Mouse (Mus musculus): ENCODE results near the gene Phlda1. TPM values are rescaled to one million over a fixed set of nuclear protein-coding genes. Genes with fewer than 3 reads are reported as not detected.

Gene Phlda1
- 23.9 and 24.8 TPM in 2 replicates for polyA plus RNA-seq (2015; fragmentation: Nextera tagmentation; extraction: Ambion mirVana)

- no peaks in the 10 kb centered on the region for H3K9me3 ChIP-seq
- ATAC-seq (ENCODE audit: extremely low read depth, insufficient number of reproducible peaks, low FRiP score, low TSS enrichment): peak; percentile 93
- peak within 1 kb of the TSS; percentile 94 for H3K4me3 ChIP-seq
- H3K9ac ChIP-seq: peak within 1 kb of the TSS; percentile 94
- H3K36me3 ChIP-seq: no peaks in the 10 kb centered on the region
- H3K4me1 ChIP-seq: peaks cover 62% of the 10 kb centered on the region
- peak within 1 kb of the TSS; percentile 97 for H3K27ac ChIP-seq (replicated peaks)
- H3K4me2 ChIP-seq: peak within 1 kb of the TSS; percentile 86
- under 1% methylated on average over 86 of the region's 94 CpGs for WGBS
- no peaks in the 10 kb centered on the region for H3K27me3 ChIP-seq (replicated peaks)
These were observed at the start of gene Phlda1 for GRCm38 (mm10) chr10:111506101-111506925. Phlda1 (plus strand) TSS chr10:111506286.

- no peaks in the 10 kb centered on the region for H3K36me3 ChIP-seq
- 0 out of 2 replicates have a peak, but pooled peaks cover 4% of the 10 kb centered on the region for H3K4me1 ChIP-seq
- H3K4me2 ChIP-seq: no peak overlapping the region
- H3K27ac ChIP-seq (replicated peaks): no peak overlapping the region
- no peaks in the 10 kb centered on the region for H3K9me3 ChIP-seq
- no peaks in the 10 kb centered on the region for H3K27me3 ChIP-seq (replicated peaks)
- no peak overlapping the region for H3K4me3 ChIP-seq
- WGBS: 73% methylated on average over 7 of the region's 7 CpGs
- ATAC-seq (ENCODE audit: extremely low read depth, insufficient number of reproducible peaks, low FRiP score, low TSS enrichment): no peak
- no peak overlapping the region for H3K9ac ChIP-seq
These were observed 48.0 kb upstream of the Phlda1 start for GRCm38 (mm10) chr10:111458088-111458487.

GRCm38 (mm10) chr10:111459040-111459439, 47.0 kb upstream of the Phlda1 start:
- Histone ChIP-seq H3K36me3 (no peaks in the 10 kb centered on the region), H3K4me1 (0 out of 2 replicates have a peak, but pooled peaks cover 4% of the 10 kb centered on the region), H3K9ac (no peak overlapping the region), H3K4me2 (no peak overlapping the region), H3K9me3 (no peaks in the 10 kb centered on the region), H3K4me3 (no peak overlapping the region), H3K27ac (replicated peaks) (no peak overlapping the region), H3K27me3 (replicated peaks) (no peaks in the 10 kb centered on the region)
- 76% methylated on average over 9 of the region's 9 CpGs for WGBS
- ATAC-seq (ENCODE audit: extremely low read depth, insufficient number of reproducible peaks, low FRiP score, low TSS enrichment): no peak

- ATAC-seq (ENCODE audit: extremely low read depth, insufficient number of reproducible peaks, low FRiP score, low TSS enrichment): no peak
- WGBS: 84% methylated on average over 3 of the region's 3 CpGs
- H3K27ac ChIP-seq (replicated peaks): no peak overlapping the region
- H3K4me2 ChIP-seq: no peak overlapping the region
- 0 out of 2 replicates have a peak, but pooled peaks cover 4% of the 10 kb centered on the region for H3K4me1 ChIP-seq
- no peak overlapping the region for H3K9ac ChIP-seq
- H3K9me3 ChIP-seq: no peaks in the 10 kb centered on the region
- no peaks in the 10 kb centered on the region for H3K36me3 ChIP-seq
- H3K4me3 ChIP-seq: no peak overlapping the region
- no peaks in the 10 kb centered on the region for H3K27me3 ChIP-seq (replicated peaks)
These were observed 46.2 kb upstream of the Phlda1 start for GRCm38 (mm10) chr10:111459874-111460273.

GRCm38 (mm10) chr10:111460381-111460780, 45.7 kb upstream of the Phlda1 start:
- H3K4me2 ChIP-seq: no peak overlapping the region
- no peak for ATAC-seq (ENCODE audit: extremely low read depth, insufficient number of reproducible peaks, low FRiP score, low TSS enrichment)
- 42% methylated on average over 4 of the region's 4 CpGs for WGBS
- no peaks in the 10 kb centered on the region for H3K27me3 ChIP-seq (replicated peaks)
- no peaks in the 10 kb centered on the region for H3K9me3 ChIP-seq
- 0 out of 2 replicates have a peak, but pooled peaks cover 4% of the 10 kb centered on the region for H3K4me1 ChIP-seq
- no peak overlapping the region for H3K9ac ChIP-seq
- H3K4me3 ChIP-seq: no peak overlapping the region
- no peaks in the 10 kb centered on the region for H3K36me3 ChIP-seq
- H3K27ac ChIP-seq (replicated peaks): no peak overlapping the region

GRCm38 (mm10) chr10:111464833-111465232, 41.3 kb upstream of the Phlda1 start:
- no peak overlapping the region for H3K4me2 ChIP-seq
- H3K27me3 ChIP-seq (replicated peaks): no peaks in the 10 kb centered on the region
- no peak overlapping the region for H3K4me3 ChIP-seq
- H3K4me1 ChIP-seq: no peaks in the 10 kb centered on the region
- no peak overlapping the region for H3K9ac ChIP-seq
- H3K9me3 ChIP-seq: no peaks in the 10 kb centered on the region
- ATAC-seq (ENCODE audit: extremely low read depth, insufficient number of reproducible peaks, low FRiP score, low TSS enrichment): no peak
- H3K27ac ChIP-seq (replicated peaks): no peak overlapping the region
- no peaks in the 10 kb centered on the region for H3K36me3 ChIP-seq
- 77% methylated on average over 1 of the region's 1 CpGs for WGBS

- WGBS: 41% methylated on average over 2 of the region's 2 CpGs
- H3K27ac ChIP-seq (replicated peaks): no peak overlapping the region
- no peaks in the 10 kb centered on the region for H3K36me3 ChIP-seq
- no peak overlapping the region for H3K9ac ChIP-seq
- H3K4me1 ChIP-seq: no peaks in the 10 kb centered on the region
- ATAC-seq (ENCODE audit: extremely low read depth, insufficient number of reproducible peaks, low FRiP score, low TSS enrichment): no peak
- no peak overlapping the region for H3K4me2 ChIP-seq
- H3K9me3 ChIP-seq: no peaks in the 10 kb centered on the region
- H3K4me3 ChIP-seq: no peak overlapping the region
- H3K27me3 ChIP-seq (replicated peaks): no peaks in the 10 kb centered on the region
These were observed 40.7 kb upstream of the Phlda1 start for GRCm38 (mm10) chr10:111465409-111465808.

GRCm38 (mm10) chr10:111471166-111471565, 34.9 kb upstream of the Phlda1 start:
- Histone ChIP-seq H3K4me2 (no peak overlapping the region), H3K27me3 (replicated peaks) (no peaks in the 10 kb centered on the region), H3K4me1 (peaks cover 26% of the 10 kb centered on the region), H3K9ac (no peak overlapping the region), H3K36me3 (peaks cover 6% of the 10 kb centered on the region), H3K27ac (replicated peaks) (no peak overlapping the region), H3K9me3 (no peaks in the 10 kb centered on the region), H3K4me3 (no peak overlapping the region)
- WGBS: 74% methylated on average over 9 of the region's 9 CpGs
- ATAC-seq (ENCODE audit: extremely low read depth, insufficient number of reproducible peaks, low FRiP score, low TSS enrichment): no peak

GRCm38 (mm10) chr10:111472686-111473510, 33.2 kb upstream of the Phlda1 start, which contains the start of gene Nap1l1:
Nap1l1 (plus strand) TSS chr10:111473223.
- H3K9ac ChIP-seq: peak within 1 kb of the TSS; percentile 99
- no peaks in the 10 kb centered on the region for H3K27me3 ChIP-seq (replicated peaks)
- H3K9me3 ChIP-seq: no peaks in the 10 kb centered on the region
- ATAC-seq (ENCODE audit: extremely low read depth, insufficient number of reproducible peaks, low FRiP score, low TSS enrichment): peak; percentile 97
- peak within 1 kb of the TSS; percentile 98 for H3K4me3 ChIP-seq
- H3K4me1 ChIP-seq: peaks cover 39% of the 10 kb centered on the region
- H3K27ac ChIP-seq (replicated peaks): peak within 1 kb of the TSS; percentile 93
- H3K4me2 ChIP-seq: peak within 1 kb of the TSS; percentile 88
- peaks cover 6% of the 10 kb centered on the region for H3K36me3 ChIP-seq
- WGBS: 1% methylated on average over 57 of the region's 80 CpGs

- WGBS: under 1% methylated on average over 48 of the region's 58 CpGs
These were observed 32.3 kb upstream of the Phlda1 start for GRCm38 (mm10) chr10:111473511-111474371.

More at GRCm38 (mm10) chr10:111473511-111474371, 32.3 kb upstream of the Phlda1 start:
- ATAC-seq (ENCODE audit: extremely low read depth, insufficient number of reproducible peaks, low FRiP score, low TSS enrichment): peak; percentile 59
- Histone ChIP-seq H3K9me3 (no peaks in the 10 kb centered on the region), H3K4me1 (peaks cover 39% of the 10 kb centered on the region), H3K4me2 (peak overlapping the region; percentile 88), H3K27me3 (replicated peaks) (no peaks in the 10 kb centered on the region), H3K27ac (replicated peaks) (peak overlapping the region; percentile 93), H3K9ac (peak overlapping the region; percentile 99), H3K4me3 (peak overlapping the region; percentile 98), H3K36me3 (peaks cover 6% of the 10 kb centered on the region)

Data from heart, embryonic 13.5 days (tissue).